Comparison of ENCODE assay signal across 26 mouse cellular contexts in the genomic region with DNA sequence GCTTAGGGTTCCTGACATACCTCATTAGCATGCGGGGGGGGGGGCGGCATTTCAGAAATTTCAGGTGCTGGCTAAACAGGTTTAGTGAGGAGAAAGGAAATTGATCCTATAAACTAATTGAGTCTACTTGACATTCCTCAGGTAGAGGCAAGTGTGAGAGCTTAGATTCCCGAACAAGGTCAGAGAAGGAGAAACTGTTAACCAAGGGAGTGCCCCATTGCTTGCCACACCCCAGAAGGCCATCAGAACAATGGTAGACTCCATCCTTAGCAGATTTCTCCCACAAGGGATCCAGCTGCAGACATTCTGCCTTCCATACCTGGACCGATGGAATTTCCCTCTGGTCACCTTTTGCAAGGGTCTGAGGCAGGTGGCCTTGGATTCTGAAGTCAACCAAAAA. TPM values are rescaled to one million over a fixed set of nuclear protein-coding genes. Genes with fewer than 3 reads are reported as not detected.
"Had no signal": no experiment of that assay in that cellular context is flagged by ENCODE, and none has a peak within 500 bp of the region (broad histone marks: within the 10 kb centered on the region; RNA-seq: fewer than 3 reads in every experiment).

No protein-coding gene starts in this region.

- H3K27me3 ChIP-seq: lung, embryonic 15.5 days; midbrain, embryonic 13.5 days; midbrain, embryonic 15.5 days; neural tube, embryonic 12.5 days had no signal

- H3K4me1 ChIP-seq: midbrain, embryonic 13.5 days; midbrain, embryonic 15.5 days; neural tube, embryonic 12.5 days had no signal

- H3K9ac ChIP-seq: lung, embryonic 15.5 days; midbrain, embryonic 13.5 days; midbrain, embryonic 15.5 days; neural tube, embryonic 12.5 days had no signal

- DNase-seq: lung, adult 2 months; lung, postnatal 14 days; lung, postnatal 36 days; right cerebral cortex, postnatal 25 days; right cerebral cortex, postnatal 4 days; spleen, adult 18-20 months; thymus, adult 18-20 months; thymus, postnatal 14 days; thymus, postnatal 36 days had no signal

- H3K36me3 ChIP-seq: lung, embryonic 15.5 days; midbrain, embryonic 13.5 days; midbrain, embryonic 15.5 days; neural tube, embryonic 12.5 days had no signal

- H3K9me3 ChIP-seq: lung, embryonic 15.5 days; megakaryocyte, embryonic 14.5 days; midbrain, embryonic 13.5 days; midbrain, embryonic 15.5 days; neural tube, embryonic 12.5 days had no signal

- H3K27ac ChIP-seq: lung, embryonic 15.5 days; macrophage; midbrain, embryonic 13.5 days; midbrain, embryonic 15.5 days; neural tube, embryonic 12.5 days had no signal

- H3K4me3 ChIP-seq: lung, embryonic 15.5 days; megakaryocyte, embryonic 14.5 days; midbrain, embryonic 13.5 days; midbrain, embryonic 15.5 days; neural tube, embryonic 12.5 days had no signal

RNA-seq across cellular contexts. Expression of a gene that starts 5.4 kb away (rescaled TPM):
- total RNA-seq: monocyte, adult 5-6 weeks had no signal

RNA-seq across cellular contexts. Expression of a gene that starts 11.4 kb away (rescaled TPM):
- total RNA-seq: midbrain, postnatal 0 days; monocyte, adult 5-6 weeks; neutrophil, adult 5-6 weeks had no signal
- polyA plus RNA-seq: lung, adult 2 months; macrophage; midbrain, embryonic 15.5 days; midbrain, postnatal 0 days; small intestine, adult 2 months had no signal

RNA-seq across cellular contexts. Expression of a gene that starts 20.0 kb away (rescaled TPM):
- total RNA-seq: megakaryocyte progenitor cell, adult 5-6 weeks; monocyte, adult 5-6 weeks had no signal
- polyA plus RNA-seq: macrophage; midbrain, embryonic 13.5 days; midbrain, embryonic 15.5 days; midbrain, postnatal 0 days; neural tube, embryonic 14.5 days had no signal

RNA-seq across cellular contexts. Expression of a gene that starts 20.2 kb away (rescaled TPM):
- total RNA-seq: megakaryocyte progenitor cell, adult 5-6 weeks; midbrain, postnatal 0 days; monocyte, adult 5-6 weeks; neutrophil, adult 5-6 weeks had no signal
- polyA plus RNA-seq: lung, adult 2 months; lung, embryonic 15.5 days; lung, postnatal 0 days; macrophage; midbrain, embryonic 11.5 days; midbrain, embryonic 13.5 days; midbrain, embryonic 15.5 days; neural tube, embryonic 12.5 days; neural tube, embryonic 14.5 days; small intestine, adult 2 months; stomach, embryonic 14.5 days; stomach, embryonic 16.5 days; thymus, postnatal 0 days had no signal

RNA-seq across cellular contexts. Expression of a gene that starts 59.3 kb away (rescaled TPM):
- total RNA-seq: megakaryocyte progenitor cell, adult 5-6 weeks; monocyte, adult 5-6 weeks; neutrophil, adult 5-6 weeks had no signal
- polyA plus RNA-seq: macrophage had no signal
